Mouse (Mus musculus): Measurements from ENCODE around the gene Il15. TPM values are rescaled to one million over a fixed set of nuclear protein-coding genes. Genes with fewer than 3 reads are reported as not detected.

The Il15 gene
- polyA plus RNA-seq (2014; fragmentation: Nextera tagmentation; extraction: Ambion mirVana): 10.3 and 12.8 TPM in 2 replicates

DNA sequence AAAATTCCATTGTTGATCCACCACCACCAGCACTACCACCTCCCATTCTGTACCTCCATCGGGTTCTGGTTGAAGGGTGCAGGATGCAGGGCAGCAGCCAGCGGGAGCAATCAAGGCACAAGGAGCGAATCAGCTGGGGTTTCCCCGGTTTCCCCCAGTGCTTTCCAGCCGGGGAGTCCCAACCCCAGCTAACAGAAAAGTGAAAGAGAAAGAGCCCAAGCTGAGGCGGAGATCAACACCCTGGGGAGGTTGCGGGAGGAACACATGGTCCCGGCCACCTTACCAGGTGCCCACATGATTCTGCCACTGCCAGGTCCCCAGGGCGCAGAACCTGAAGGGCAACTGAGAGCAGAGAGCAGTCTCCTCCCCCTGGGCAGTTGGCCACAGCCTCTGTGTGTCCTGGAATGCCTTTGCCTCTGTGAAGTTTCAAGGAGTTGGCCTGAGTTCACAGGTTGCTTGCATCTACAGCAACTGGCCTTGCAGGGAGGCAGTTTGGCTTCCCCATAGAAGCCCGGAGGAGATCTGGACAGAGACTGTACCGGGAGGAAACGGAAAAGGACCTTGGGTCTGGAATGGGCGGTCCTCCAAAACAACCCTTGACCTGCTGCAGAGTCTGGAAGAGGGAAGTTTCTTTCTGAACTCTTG, at the start of gene Il15:
Il15 (minus strand) TSS at position 537 of the 645 bp plus-strand sequence.
- no peak for TF ChIP-seq CTCF (IDR thresholded peaks at IDR 0.05; ENCODE audit: low read depth)
- H3K9me3 ChIP-seq (ENCODE audit: low read depth, low read length): no peaks in the 10 kb centered on the region
- H3K27ac ChIP-seq (ENCODE audit: low read depth): peak within 1 kb of the TSS; percentile 73
- H3K4me3 ChIP-seq (ENCODE audit: low read depth, low read length): peak within 1 kb of the TSS; percentile 46
- H3K4me1 ChIP-seq (ENCODE audit: insufficient read depth): 0 out of 2 replicates have a peak, but pooled peaks cover 5% of the 10 kb centered on the region
- DNase-seq: peak; percentile 59
- ATAC-seq (ENCODE audit: insufficient read depth): peak; percentile 70
- no peaks in the 10 kb centered on the region for H3K36me3 ChIP-seq (ENCODE audit: insufficient read depth)
- H3K4me2 ChIP-seq: peak within 1 kb of the TSS; percentile 73
- no peaks in the 10 kb centered on the region for H3K27me3 ChIP-seq (ENCODE audit: insufficient read depth, low read length)
- WGBS: 3% methylated on average over 13 of the region's 13 CpGs
- H3K9ac ChIP-seq: peak within 1 kb of the TSS; percentile 50

DNA sequence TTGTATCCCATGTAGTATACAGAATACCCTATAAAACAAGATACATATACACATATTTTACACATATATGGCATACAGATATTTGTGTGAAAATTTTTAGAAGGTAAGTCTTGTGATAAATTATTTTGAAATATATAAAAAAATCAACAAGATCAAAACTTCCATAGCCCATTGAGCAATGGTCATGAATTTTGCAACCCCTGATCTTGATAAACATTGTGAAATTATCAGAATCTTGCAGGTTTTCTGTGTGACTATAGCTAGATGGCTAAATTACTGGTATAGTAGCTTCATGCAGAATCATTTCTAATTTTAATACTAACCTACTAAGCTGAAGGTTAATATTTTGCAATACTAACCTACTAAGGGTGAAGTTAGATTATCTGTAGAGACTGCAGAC, 41.9 kb upstream of the Il15 start:
- H3K27me3 ChIP-seq (ENCODE audit: insufficient read depth, low read length): no peaks in the 10 kb centered on the region
- no peak overlapping the region for H3K4me2 ChIP-seq
- H3K9ac ChIP-seq: no peak overlapping the region
- H3K4me3 ChIP-seq (ENCODE audit: low read depth, low read length): no peak overlapping the region
- H3K4me1 ChIP-seq (ENCODE audit: insufficient read depth): no peaks in the 10 kb centered on the region
- no peaks in the 10 kb centered on the region for H3K9me3 ChIP-seq (ENCODE audit: low read depth, low read length)
- H3K36me3 ChIP-seq (ENCODE audit: insufficient read depth): no peaks in the 10 kb centered on the region
- no peak overlapping the region for H3K27ac ChIP-seq (ENCODE audit: low read depth)
- TF ChIP-seq CTCF (IDR thresholded peaks at IDR 0.05; ENCODE audit: low read depth): no peak
- no peak for DNase-seq
- ATAC-seq (ENCODE audit: insufficient read depth): no peak

DNA sequence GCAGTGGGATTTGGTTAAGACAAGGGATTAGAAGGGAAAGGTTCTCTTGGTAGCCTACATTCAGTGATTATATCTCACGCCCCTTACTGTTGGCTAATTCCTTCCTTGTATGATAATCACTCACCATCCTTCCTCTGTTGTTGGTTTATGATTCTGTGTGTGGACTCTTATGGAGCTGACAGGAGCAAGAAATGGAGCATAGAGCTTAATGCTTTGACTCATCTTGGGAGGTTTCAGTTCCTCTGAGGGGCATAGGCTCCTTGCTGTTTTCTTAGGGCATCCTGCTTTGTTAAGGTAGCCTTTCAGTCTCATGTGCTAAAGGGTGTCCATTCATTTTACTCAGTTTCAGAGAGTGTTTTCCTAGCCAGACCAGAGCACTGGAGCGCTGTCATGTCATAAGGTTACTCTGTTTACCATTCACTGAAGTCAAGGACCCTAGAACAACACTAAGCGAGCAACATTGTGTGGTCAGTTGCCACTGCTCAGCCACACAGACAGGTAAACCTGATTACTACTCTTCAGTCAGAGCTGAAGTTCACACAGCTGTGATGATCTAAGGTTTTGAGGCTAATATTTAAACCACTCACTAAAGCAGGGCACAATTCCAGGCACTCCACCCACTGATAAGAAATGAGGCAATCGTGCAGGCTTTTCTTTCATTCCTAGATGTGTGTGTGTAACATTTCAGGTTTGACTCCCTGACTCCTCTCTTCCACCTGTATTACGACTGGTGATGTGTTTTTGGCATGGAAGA, 13.7 kb upstream of the Il15 start:
- DNase-seq (peak; percentile 69), ATAC-seq (ENCODE audit: insufficient read depth) (peak; percentile 90)
- Histone ChIP-seq H3K4me2 (0 out of 2 replicates have a peak overlapping the region, but pooled peaks have one; percentile 10), H3K9ac (no peak overlapping the region), H3K9me3 (ENCODE audit: low read depth, low read length) (no peaks in the 10 kb centered on the region), H3K36me3 (ENCODE audit: insufficient read depth) (no peaks in the 10 kb centered on the region), H3K27ac (ENCODE audit: low read depth) (peak overlapping the region; percentile 67), H3K27me3 (ENCODE audit: insufficient read depth, low read length) (no peaks in the 10 kb centered on the region), H3K4me3 (ENCODE audit: low read depth, low read length) (no peak overlapping the region), H3K4me1 (ENCODE audit: insufficient read depth) (no peaks in the 10 kb centered on the region)
- 47% methylated on average over 5 of the region's 5 CpGs for WGBS
- TF ChIP-seq CTCF (IDR thresholded peaks at IDR 0.05; ENCODE audit: low read depth): 0 out of 2 replicates have a peak, but pooled peaks have one; percentile 2

DNA sequence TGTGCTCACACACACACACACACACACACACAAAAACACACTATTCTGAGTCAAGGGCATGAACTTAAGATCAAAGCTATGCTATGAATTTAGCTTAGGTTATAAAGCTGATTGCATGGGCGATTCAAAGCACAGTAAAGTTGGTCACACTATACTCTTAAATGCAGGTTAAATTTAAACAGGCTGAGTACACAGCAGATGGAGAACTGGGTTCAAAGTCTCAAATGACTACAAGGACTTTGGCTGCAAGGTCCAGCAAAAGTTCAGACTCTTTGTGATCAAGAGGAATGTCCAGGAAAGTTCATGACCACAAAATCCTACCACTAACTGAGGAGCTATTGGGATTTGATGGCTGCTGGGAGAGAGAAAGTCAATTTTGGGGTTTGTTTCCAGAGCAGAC, 12.5 kb upstream of the Il15 start:
- DNase-seq (no peak), ATAC-seq (ENCODE audit: insufficient read depth) (no peak)
- Histone ChIP-seq H3K4me1 (ENCODE audit: insufficient read depth) (no peaks in the 10 kb centered on the region), H3K36me3 (ENCODE audit: insufficient read depth) (no peaks in the 10 kb centered on the region), H3K27me3 (ENCODE audit: insufficient read depth, low read length) (no peaks in the 10 kb centered on the region), H3K9ac (no peak overlapping the region), H3K27ac (ENCODE audit: low read depth) (0 out of 2 replicates have a peak overlapping the region, but pooled peaks have one; percentile 19), H3K9me3 (ENCODE audit: low read depth, low read length) (no peaks in the 10 kb centered on the region), H3K4me3 (ENCODE audit: low read depth, low read length) (no peak overlapping the region), H3K4me2 (no peak overlapping the region)
- no peak for TF ChIP-seq CTCF (IDR thresholded peaks at IDR 0.05; ENCODE audit: low read depth)
- 64% methylated on average over 1 of the region's 1 CpGs for WGBS

DNA sequence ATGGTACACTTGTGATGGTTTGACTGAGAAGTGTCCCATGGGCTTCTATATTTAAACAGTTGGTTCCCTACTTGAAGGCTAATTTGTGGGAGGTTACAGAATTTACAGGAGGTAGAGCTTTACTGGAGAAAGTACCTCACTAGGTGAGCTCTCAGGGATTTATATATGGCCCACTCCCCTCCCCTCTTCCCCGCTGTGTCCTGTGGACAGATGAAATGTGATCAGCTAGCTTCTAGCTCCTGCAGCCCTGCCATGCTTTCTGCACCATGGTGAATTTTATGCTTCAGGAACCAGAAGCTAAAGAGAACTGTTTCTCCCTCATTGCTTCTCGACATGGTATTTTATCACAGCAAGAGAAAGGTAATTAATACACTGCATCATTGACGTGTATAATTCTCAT, 7.1 kb upstream of the Il15 start:
- Histone ChIP-seq H3K4me1 (ENCODE audit: insufficient read depth) (no peaks in the 10 kb centered on the region), H3K27ac (ENCODE audit: low read depth) (no peak overlapping the region), H3K27me3 (ENCODE audit: insufficient read depth, low read length) (no peaks in the 10 kb centered on the region), H3K36me3 (ENCODE audit: insufficient read depth) (no peaks in the 10 kb centered on the region), H3K4me2 (no peak overlapping the region), H3K9me3 (ENCODE audit: low read depth, low read length) (no peaks in the 10 kb centered on the region), H3K9ac (no peak overlapping the region), H3K4me3 (ENCODE audit: low read depth, low read length) (no peak overlapping the region)
- no peak for TF ChIP-seq CTCF (IDR thresholded peaks at IDR 0.05; ENCODE audit: low read depth)
- 70% methylated on average over 3 of the region's 3 CpGs for WGBS
- ATAC-seq (ENCODE audit: insufficient read depth) (no peak), DNase-seq (no peak)

DNA sequence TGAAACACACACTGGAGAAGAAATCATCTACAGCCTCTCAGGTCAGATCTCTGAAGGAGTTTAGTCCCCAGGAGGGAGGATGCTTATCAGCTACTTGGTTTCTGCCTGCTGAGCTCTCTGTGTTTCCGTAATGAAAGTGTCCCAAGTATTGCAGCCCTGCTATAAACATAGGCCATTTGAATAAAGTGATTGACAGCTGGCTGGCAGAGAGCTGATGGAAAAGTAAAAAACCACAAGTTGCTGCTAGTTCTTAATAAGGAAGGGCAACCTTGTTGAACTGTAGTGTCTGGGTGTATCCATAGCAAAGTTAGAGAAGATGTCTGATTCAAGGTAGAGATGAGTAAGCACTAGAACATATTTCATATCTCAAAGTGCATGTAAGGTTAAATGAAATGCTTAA, 4.0 kb upstream of the Il15 start:
- 40% methylated on average over 1 of the region's 1 CpGs for WGBS
- no peak overlapping the region for H3K9ac ChIP-seq
- no peak overlapping the region for H3K4me3 ChIP-seq (ENCODE audit: low read depth, low read length)
- H3K27me3 ChIP-seq (ENCODE audit: insufficient read depth, low read length): no peaks in the 10 kb centered on the region
- H3K36me3 ChIP-seq (ENCODE audit: insufficient read depth): no peaks in the 10 kb centered on the region
- no peak for ATAC-seq (ENCODE audit: insufficient read depth)
- H3K9me3 ChIP-seq (ENCODE audit: low read depth, low read length): no peaks in the 10 kb centered on the region
- 0 out of 2 replicates have a peak, but pooled peaks cover 5% of the 10 kb centered on the region for H3K4me1 ChIP-seq (ENCODE audit: insufficient read depth)
- H3K27ac ChIP-seq (ENCODE audit: low read depth): no peak overlapping the region
- no peak for DNase-seq
- TF ChIP-seq CTCF (IDR thresholded peaks at IDR 0.05; ENCODE audit: low read depth): no peak
- H3K4me2 ChIP-seq: no peak overlapping the region

DNA sequence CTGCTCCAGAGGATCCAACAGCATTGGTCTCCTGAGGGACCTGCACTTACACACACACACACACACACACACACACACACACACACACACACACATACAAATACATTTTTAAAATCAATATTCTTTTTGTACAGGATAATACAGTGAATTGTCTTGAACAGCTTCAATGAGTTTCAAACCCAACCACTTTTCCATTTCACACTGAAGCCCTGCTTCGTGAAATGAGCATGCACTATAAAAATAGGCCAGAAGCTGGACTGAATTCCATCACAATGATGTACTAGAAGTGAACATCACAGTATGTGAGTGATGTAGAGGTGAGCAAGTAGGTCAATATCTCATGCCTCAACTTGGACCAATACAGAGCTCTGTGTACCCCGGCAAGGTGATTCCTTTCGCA, 1.0 kb upstream of the Il15 start:
- WGBS: 87% methylated on average over 3 of the region's 3 CpGs
- no peak for DNase-seq
- H3K9ac ChIP-seq: no peak overlapping the region
- no peaks in the 10 kb centered on the region for H3K9me3 ChIP-seq (ENCODE audit: low read depth, low read length)
- ATAC-seq (ENCODE audit: insufficient read depth): no peak
- no peaks in the 10 kb centered on the region for H3K27me3 ChIP-seq (ENCODE audit: insufficient read depth, low read length)
- 0 out of 2 replicates have a peak, but pooled peaks cover 5% of the 10 kb centered on the region for H3K4me1 ChIP-seq (ENCODE audit: insufficient read depth)
- no peak overlapping the region for H3K4me2 ChIP-seq
- H3K36me3 ChIP-seq (ENCODE audit: insufficient read depth): no peaks in the 10 kb centered on the region
- H3K4me3 ChIP-seq (ENCODE audit: low read depth, low read length): no peak overlapping the region
- TF ChIP-seq CTCF (IDR thresholded peaks at IDR 0.05; ENCODE audit: low read depth): no peak
- no peak overlapping the region for H3K27ac ChIP-seq (ENCODE audit: low read depth)

Measured in lung, embryonic 14.5 days (tissue).